Mouse (Mus musculus): ENCODE data around the gene Sfn. TPM values are rescaled to one million over a fixed set of nuclear protein-coding genes. Genes with fewer than 3 reads are reported as not detected.

Gene Sfn
- total and polyA plus RNA-seq, 3 experiments: 1.0 to 2.0 (median 1.1) TPM

- TF ChIP-seq RAD21 (IDR thresholded peaks at IDR 0.05; ENCODE audit: low read depth, low read length) (no peak), NRF1 (IDR thresholded peaks at IDR 0.05; ENCODE audit: low read depth, low read length) (no peak), UBTF (IDR thresholded peaks at IDR 0.05; ENCODE audit: low read depth, low read length) (no peak)
Measured at GRCm38 (mm10) chr4:133631071-133631768, 29.3 kb upstream of the Sfn start (continued).

GRCm38 (mm10) chr4:133630326-133630920 lies 28.5 kb upstream of the Sfn start:
- in situ Hi-C loops (cut with MboI; ENCODE audit: low pct_ligation_motif_present, low pct_unique_long_range_greater_than_20kb, low sequenced_read_pairs): loop anchor here (5.0 kb wide), 1 partner anchor 33 kb away; no protein-coding TSS in a partner anchor
- H3K27ac ChIP-seq (ENCODE audit: insufficient read depth, low read depth): no peak overlapping the region
- dilution Hi-C loops (cut with MboI; ENCODE audit: extremely low pct_ligation_motif_present, extremely low pct_unique_long_range_greater_than_20kb, low sequenced_read_pairs): no loop called here

GRCm38 (mm10) chr4:133629191-133629590 lies 27.2 kb upstream of the Sfn start:
- H3K27me3 ChIP-seq (replicated peaks): no peaks in the 10 kb centered on the region
- no peak for TF ChIP-seq EP300 (IDR thresholded peaks at IDR 0.05; ENCODE audit: low read length)
- no peak for TF ChIP-seq MXI1 (IDR thresholded peaks at IDR 0.05; ENCODE audit: low read depth, low read length)
- no peak for TF ChIP-seq JUN (IDR thresholded peaks at IDR 0.05; ENCODE audit: insufficient read depth, low read depth, low read length)
- no peak for TF ChIP-seq ZC3H11A (IDR thresholded peaks at IDR 0.05; ENCODE audit: low read depth, low read length)
- no peak for TF ChIP-seq MAFK (IDR thresholded peaks at IDR 0.05; ENCODE audit: insufficient replicate concordance, low read length)
- no peak for TF ChIP-seq SIN3A (IDR thresholded peaks at IDR 0.05; ENCODE audit: low read length)
- TF ChIP-seq MAZ (IDR thresholded peaks at IDR 0.05; ENCODE audit: low read depth, low read length): no peak
- in situ Hi-C loops (cut with MboI; ENCODE audit: low pct_ligation_motif_present, low pct_unique_long_range_greater_than_20kb, low sequenced_read_pairs) (no loop called here), dilution Hi-C loops (cut with MboI; ENCODE audit: extremely low pct_ligation_motif_present, extremely low pct_unique_long_range_greater_than_20kb, low sequenced_read_pairs) (no loop called here)
- peaks cover 46% of the 10 kb centered on the region for H3K79me2 ChIP-seq (replicated peaks; ENCODE audit: control insufficient read depth, extremely low read depth, insufficient read depth, poor library complexity, severe bottlenecking)
- no peak overlapping the region for H3K9ac ChIP-seq (ENCODE audit: insufficient read depth, low read depth)
- no peak overlapping the region for H3K27ac ChIP-seq (ENCODE audit: insufficient read depth, low read depth)
- DNase-seq (ENCODE audit: extremely low read depth): no peak
- H3K4me1 ChIP-seq (ENCODE audit: control insufficient read depth in 1 of 2, insufficient read depth in 2 of 2): peaks cover 19 to 73% of the 10 kb centered on the region in 2 experiments
- no peak overlapping the region for H3K4me2 ChIP-seq (ENCODE audit: insufficient read depth, low read depth, poor library complexity, severe bottlenecking)
- no peak overlapping the region for H3K4me3 ChIP-seq (replicated peaks in 1 of 3; ENCODE audit: low read depth in 2 of 3, low read length in 2 of 3, poor library complexity in 1 of 3)
- H3K36me3 ChIP-seq (replicated peaks in 1 of 2; ENCODE audit: control insufficient read depth in 1 of 2, insufficient read depth in 1 of 2, low read length in 1 of 2): peaks cover 18 to 55% of the 10 kb centered on the region in 2 experiments
- no peaks in the 10 kb centered on the region for H3K9me3 ChIP-seq (replicated peaks; ENCODE audit: low read length)

More at GRCm38 (mm10) chr4:133630326-133630920, 28.5 kb upstream of the Sfn start:
- Histone ChIP-seq H3K9me3 (replicated peaks; ENCODE audit: low read length) (no peaks in the 10 kb centered on the region), H3K4me2 (ENCODE audit: insufficient read depth, low read depth, poor library complexity, severe bottlenecking) (peak overlapping the region; percentile 86; the same call in 1 of the 2 replicates), H3K4me1 (ENCODE audit: control insufficient read depth in 1 of 2, insufficient read depth in 2 of 2) (peaks cover 15 to 65% of the 10 kb centered on the region in 2 experiments), H3K4me3 (replicated peaks in 1 of 3; ENCODE audit: low read depth in 2 of 3, low read length in 2 of 3, poor library complexity in 1 of 3) (peak overlapping the region in 1 of 3 experiments; percentile 81), H3K36me3 (replicated peaks in 1 of 2; ENCODE audit: control insufficient read depth in 1 of 2, insufficient read depth in 1 of 2, low read length in 1 of 2) (peaks cover 15 to 43% of the 10 kb centered on the region in 2 experiments), H3K9ac (ENCODE audit: insufficient read depth, low read depth) (no peak overlapping the region), H3K27me3 (replicated peaks) (no peaks in the 10 kb centered on the region), H3K79me2 (replicated peaks; ENCODE audit: control insufficient read depth, extremely low read depth, insufficient read depth, poor library complexity, severe bottlenecking) (peaks cover 46% of the 10 kb centered on the region)
- DNase-seq (ENCODE audit: extremely low read depth): no peak
- no peak for TF ChIP-seq RAD21 (IDR thresholded peaks at IDR 0.05; ENCODE audit: low read depth, low read length)
- TF ChIP-seq ZKSCAN1 (IDR thresholded peaks at IDR 0.05; ENCODE audit: borderline replicate concordance, low read depth, low read length): no peak
- no peak for TF ChIP-seq E2F4 (IDR thresholded peaks at IDR 0.05; ENCODE audit: insufficient replicate concordance, low read depth, low read length)
- TF ChIP-seq POLR2AphosphoS2 (IDR thresholded peaks at IDR 0.05; ENCODE audit: low read depth, low read length): no peak
- no peak for TF ChIP-seq USF1 (IDR thresholded peaks at IDR 0.05; ENCODE audit: low read depth, low read length)
- TF ChIP-seq HCFC1 (IDR thresholded peaks at IDR 0.05; ENCODE audit: low read depth, low read length): no peak
- no peak for TF ChIP-seq ZNF384 (IDR thresholded peaks at IDR 0.05; ENCODE audit: low read depth, low read length)
- TF ChIP-seq IRF4 (IDR thresholded peaks at IDR 0.05; ENCODE audit: low read depth, low read length): no peak
- no peak for TF ChIP-seq CHD1 (IDR thresholded peaks at IDR 0.05; ENCODE audit: low read depth, low read length)
- no peak for TF ChIP-seq ELF1 (IDR thresholded peaks at IDR 0.05; ENCODE audit: low read depth, low read length)
- TF ChIP-seq ZMIZ1 (IDR thresholded peaks at IDR 0.05; ENCODE audit: low read depth, low read length): no peak

Data from CH12.LX (cell line).